Mouse (Mus musculus) lung, postnatal 4 days (tissue): Measurements from ENCODE around the gene Snapin.

ENCODE experiments used
- DNase-seq, 2 experiments: peaks; one replicate each; pipeline ENCODE4 v3.0.0; 2021

The Snapin gene

DNA sequence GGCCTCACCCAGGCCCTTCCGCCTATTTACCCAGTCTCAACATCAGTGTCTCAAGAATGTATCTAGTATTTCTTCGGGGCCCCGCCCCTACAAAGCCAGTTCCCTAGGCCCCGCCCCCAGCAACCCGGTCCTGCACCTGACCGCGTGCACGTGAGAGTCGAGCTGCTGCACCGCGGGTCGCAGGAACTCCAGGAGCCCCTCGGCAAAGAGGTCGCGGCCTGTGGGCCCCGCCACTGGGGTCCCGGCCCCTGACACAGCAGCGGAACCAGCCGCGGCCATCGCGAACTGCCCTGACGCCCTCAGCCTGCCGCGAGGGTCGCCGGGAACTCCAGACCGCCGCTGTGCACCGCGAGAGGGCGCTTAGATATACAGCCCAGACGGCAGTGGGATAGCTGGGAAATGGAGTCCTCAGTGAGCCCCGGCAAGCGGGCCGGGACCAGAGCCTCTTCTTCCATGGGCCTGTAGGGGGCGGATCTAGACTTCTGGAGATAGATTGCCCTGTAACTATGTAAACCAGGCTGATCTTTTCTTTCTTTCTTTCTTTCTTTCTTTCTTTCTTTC, at the start of gene Snapin:
Gene Snapin, minus strand, starts transcription at position 338 of the 561 bp plus-strand sequence.
- DNase-seq = peak; percentile 97 to 98

GRCm38 (mm10) chr3:90537905-90538296, 47.1 kb upstream of the Snapin start:
- no peak for DNase-seq

GRCm38 (mm10) chr3:90537141-90537904, 46.5 kb upstream of the Snapin start, which contains the start of gene S100a16:
TSS of gene S100a16 (plus strand) at chr3:90537254.
- peak; percentile 78 to 85 for DNase-seq

GRCm38 (mm10) chr3:90535446-90535845, 44.6 kb upstream of the Snapin start:
- no peak for DNase-seq

DNA sequence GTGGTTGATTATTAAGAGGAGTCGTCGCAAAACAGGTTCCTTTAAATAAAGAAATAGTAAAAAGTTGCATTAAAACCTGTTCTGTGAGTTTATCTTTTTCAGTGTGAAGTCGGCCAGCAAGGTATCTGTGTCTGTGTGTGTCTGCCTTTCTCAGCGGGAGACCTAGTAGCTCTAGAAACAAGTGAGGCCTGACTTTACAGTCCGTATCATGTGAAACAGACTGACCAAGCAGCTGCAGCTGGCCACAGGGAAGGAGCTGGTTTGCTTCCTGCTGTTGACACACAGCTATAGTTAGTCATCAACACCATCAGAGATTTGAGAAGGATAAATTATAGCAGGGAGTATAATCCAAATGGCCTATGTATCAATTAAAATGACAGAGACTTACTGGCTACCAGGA, 40.9 kb upstream of the Snapin start:
- no peak for DNase-seq

GRCm38 (mm10) chr3:90527291-90527873, 36.5 kb upstream of the Snapin start:
- DNase-seq = no peak

DNA sequence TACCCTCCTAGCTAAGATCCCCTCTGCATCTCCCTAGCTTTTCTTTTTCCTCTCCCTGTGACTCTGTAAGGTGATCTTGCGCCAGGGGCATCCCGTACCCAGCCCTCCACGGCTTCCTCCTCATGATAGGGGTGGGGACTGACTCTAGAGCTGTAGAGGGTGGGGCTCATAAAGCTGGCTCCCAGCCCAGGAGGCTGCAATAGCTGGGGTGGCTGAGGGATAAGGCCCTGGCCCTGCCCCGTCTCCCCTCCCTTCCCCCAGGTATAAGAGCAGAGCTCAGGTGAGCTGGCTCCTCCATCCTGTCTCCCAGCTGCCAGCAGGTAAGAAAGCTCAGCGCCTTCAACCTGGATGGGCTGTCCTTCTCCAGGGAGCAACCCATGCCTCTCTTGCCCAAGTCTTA, 35.7 kb upstream of the Snapin start, which contains the start of gene S100a14:
Gene S100a14, plus strand, starts transcription at position 277 of the 400 bp plus-strand sequence.
- peak; percentile 73 to 86 for DNase-seq

DNA sequence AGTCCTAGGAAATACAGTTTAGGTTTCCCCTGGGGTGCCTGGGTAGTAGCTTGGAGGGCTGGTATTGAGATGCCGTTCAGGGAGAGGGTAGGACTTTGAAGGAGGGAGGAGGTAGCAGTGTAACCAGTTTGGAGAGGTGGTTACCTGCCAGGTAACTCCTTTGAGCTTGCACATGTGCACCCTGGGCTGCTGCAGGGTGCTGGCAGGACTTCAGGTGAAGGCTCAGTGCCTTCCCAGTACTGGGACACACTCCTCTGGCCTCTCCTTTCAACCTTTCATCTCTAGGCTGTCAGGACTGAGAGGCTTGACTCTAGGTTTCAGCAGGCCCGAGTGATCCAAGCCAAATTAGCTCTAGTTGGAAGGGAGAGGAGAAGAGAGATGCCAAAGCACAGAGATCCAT, 35.2 kb upstream of the Snapin start:
- DNase-seq = no peak

- peak; percentile 57 to 63 for DNase-seq
These were observed 34.6 kb upstream of the Snapin start for GRCm38 (mm10) chr3:90525421-90525820.

DNA sequence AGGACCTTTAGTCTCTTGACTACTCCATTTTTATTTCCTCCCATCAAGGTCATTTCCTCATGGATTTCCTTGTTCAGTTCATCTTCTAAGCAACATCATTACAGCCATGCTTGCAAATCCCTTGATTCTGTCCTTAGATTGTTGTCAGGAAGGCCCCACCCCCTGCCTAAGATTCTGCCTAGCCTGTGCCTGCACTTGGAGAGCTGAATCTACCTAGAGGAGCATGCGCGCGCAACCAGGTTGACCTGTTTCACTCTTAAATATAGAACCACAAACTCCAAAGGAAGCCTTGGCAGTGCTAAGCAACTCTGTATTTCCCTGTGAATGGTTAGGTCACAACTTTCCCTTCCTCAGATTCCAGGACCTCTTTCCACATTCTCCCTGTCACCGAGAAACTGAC, 26.9 kb upstream of the Snapin start:
- DNase-seq = no peak

DNA sequence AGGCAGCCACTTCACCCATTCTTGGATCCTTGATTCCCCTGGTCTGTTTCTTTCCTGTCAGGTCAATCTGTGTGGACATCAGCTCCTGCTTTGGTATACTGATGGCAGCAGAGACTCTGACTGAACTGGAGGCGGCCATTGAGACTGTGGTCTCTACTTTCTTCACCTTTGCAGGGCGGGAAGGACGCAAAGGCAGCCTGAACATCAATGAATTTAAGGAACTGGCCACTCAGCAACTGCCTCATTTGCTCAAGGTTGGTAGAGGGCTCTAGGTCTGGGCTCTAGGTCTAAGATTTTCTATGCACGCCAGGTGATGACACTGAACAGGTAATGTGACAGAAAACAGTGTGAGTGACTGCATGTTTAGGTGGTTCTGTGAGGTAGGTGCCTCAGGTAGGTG, 25.0 kb upstream of the Snapin start:
- no peak for DNase-seq

- peak; percentile 53 to 54 for DNase-seq
These were observed 24.4 kb upstream of the Snapin start for GRCm38 (mm10) chr3:90515242-90515641.

DNA sequence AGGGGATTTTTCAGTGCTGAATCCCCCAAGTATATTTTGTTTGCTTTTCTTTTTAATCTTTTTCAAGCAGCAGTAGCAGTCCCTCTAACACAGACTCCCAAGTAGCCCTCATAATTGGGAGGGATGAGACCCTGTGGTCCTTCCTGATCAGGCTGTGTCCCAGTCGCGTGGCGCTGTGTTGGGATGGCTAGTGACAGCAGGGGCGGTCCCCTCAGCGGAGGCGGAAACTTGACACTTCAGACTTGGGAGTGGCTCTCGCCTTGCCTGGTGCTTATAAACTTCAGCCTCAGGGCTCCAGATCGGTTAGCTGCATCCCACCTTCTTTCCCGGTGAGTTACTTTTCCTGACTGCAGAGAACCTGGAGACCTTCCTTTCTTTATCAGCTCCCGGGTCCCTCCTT, 23.9 kb upstream of the Snapin start:
- DNase-seq = peak; percentile 81 to 83

- DNase-seq = peak; percentile 83 to 85
These were observed 23.2 kb upstream of the Snapin start, which contains the start of the genes S100a1 and S100a13 for GRCm38 (mm10) chr3:90513796-90514590. TSS of gene S100a1 (minus strand) at chr3:90514392. TSS of gene S100a13 (plus strand) at chr3:90514435.

DNA sequence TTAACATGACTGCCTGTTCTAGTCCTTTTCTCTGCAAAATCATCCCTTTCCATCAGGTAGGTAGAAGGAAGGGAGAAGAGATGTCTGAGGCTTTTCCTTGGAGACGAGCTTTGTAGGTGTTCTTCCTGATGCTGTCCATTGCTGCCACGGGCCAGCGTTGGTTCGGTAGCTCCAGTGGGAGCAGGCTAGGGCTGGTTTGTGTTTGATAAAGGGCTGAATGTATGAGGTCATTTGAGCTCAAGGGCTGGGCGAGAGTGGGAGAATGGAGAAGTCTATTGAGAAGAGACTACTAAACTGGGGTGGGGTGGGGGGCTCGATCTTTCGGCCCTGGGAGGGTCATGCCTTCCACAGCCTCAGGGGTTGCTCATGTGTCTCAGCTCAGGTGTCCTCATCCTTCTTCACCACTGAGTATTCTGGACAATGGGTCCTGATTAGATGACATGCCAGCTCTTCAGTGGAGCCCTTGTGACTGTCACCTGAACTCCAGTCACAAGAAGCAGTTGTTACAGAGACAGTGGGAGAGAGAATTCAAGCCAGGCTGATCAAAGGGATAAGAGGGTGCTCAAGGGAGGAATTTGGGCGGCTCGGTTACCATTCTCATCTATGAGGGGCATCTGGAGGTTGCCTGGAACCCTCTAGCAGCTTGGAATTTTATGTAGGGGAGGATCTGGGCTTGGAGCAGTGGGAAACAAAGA, 22.3 kb upstream of the Snapin start:
- no peak for DNase-seq

- no peak for DNase-seq
These were observed 21.4 kb upstream of the Snapin start for GRCm38 (mm10) chr3:90512276-90512675.

- DNase-seq = no peak
These were observed 18.9 kb upstream of the Snapin start for GRCm38 (mm10) chr3:90509747-90510123.

DNA sequence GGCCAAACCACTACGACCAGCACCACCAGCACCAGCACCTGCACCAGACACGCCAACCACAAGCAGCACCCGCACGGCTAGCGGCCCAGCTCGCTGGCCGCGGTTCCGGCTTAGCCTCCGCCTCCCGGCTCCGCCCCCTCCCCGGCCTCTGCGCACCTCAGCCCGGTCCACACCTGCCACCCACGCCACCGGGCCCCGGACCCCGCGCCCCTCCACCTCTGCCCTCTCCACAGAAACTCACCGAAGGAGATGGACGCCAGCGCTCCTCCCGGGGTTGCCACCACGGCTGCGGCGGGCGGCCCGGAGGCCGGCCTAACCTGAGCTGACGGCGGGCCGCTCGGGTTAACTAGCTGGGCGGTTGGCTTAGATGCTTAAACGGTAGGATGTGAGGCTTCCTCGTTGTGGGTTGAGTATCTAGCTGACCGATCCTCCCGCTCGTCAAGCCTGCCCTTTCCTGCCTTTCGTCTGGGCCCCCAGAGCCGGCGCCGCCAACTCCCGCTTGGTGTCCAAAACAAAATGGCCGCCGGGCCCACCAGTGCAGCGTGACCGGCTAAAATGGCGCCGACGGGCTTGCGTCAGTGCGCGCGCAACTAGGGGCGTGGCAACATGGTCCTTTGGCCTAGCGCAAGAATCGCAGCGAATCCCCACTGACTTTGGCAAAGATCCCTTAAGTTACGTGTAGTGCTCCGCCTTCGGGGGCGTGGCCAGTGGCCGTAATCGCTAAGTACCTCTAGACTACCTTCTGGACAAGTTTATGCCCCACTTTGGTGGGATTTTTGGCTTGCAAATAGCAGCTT, 18.3 kb upstream of the Snapin start, which contains the start of gene Chtop:
Gene Chtop, minus strand, starts transcription at position 549 of the 797 bp plus-strand sequence.
- DNase-seq = peak; percentile 99 to 100

DNA sequence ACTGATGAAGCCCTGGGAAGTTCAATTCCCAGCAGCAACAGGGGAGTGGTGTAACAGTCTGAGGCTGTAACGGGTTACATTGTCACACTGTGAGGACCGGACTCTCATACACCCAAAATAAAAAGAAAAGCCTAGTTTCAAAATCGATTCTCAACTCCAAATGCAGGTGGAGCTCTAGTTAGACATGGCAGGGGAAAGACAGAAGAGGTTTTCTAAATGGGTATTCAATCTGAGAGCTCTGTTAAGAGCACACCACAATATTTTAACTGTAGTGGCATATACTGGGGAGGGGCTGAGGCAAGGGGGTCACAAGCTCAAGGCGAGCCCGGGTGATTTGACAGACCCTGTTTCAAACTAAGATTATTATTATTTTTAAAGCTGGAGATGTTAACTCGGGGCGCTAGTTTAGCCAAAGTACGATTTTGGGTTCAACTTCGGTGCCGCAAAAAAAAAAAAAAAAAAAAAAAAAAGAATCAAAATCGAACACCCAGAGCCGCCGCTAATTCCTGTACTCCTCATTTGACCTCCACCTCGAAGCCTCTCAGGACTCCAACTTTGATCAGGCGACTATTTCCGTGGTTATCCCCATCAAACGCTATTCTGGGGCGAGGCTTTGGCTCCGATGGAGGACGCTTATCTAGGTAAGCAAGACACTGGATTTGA, 17.6 kb upstream of the Snapin start:
- DNase-seq = no peak

GRCm38 (mm10) chr3:90506362-90506761, 15.5 kb upstream of the Snapin start:
- DNase-seq = no peak

DNA sequence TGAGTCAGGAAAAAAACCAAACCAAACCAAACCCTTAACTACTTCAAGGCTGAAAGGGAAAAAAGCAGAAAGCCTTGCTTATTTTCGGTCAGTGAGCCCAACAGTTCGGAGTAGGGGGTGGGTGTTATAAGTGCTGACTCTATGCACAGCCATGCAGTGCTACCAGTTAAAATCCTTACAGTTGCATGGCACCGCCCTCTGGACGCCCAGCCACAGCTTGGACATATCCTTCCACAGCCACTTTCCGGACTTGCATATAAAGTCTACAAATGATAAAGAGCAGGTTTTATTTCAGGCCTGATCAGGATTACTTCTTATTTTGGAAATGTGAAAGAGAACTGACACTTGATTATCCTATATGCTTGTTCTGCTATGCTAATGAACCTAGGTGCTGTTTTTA, 14.4 kb upstream of the Snapin start:
- peak; percentile 58 to 86 for DNase-seq
